Mouse (Mus musculus): ENCODE data around the gene Hat1. TPM values are rescaled to one million over a fixed set of nuclear protein-coding genes. Genes with fewer than 3 reads are reported as not detected.
A peak's percentile ranks its signal among the peaks of the same experiment; 100 is the strongest.

Gene Hat1
- polyA plus RNA-seq, 1 experiment from 2014 or later, result 72.8 TPM

GRCm38 (mm10) chr2:71453161-71453916 is 64.6 kb downstream of the Hat1 start, which contains the start of gene Metap1d:
TSS of gene Metap1d (plus strand) at chr2:71453276.
- Histone ChIP-seq H3K27me3 (replicated peaks; ENCODE audit: control insufficient read depth, insufficient read depth, low read length) (0 out of 2 replicates have a peak, but pooled peaks cover 2% of the 10 kb centered on the region), H3K27ac (ENCODE audit: low read length) (peak within 1 kb of the TSS; percentile 81), H3K4me2 (ENCODE audit: low read length) (peak within 1 kb of the TSS; percentile 82), H3K36me3 (ENCODE audit: control insufficient read depth, insufficient read depth) (no peaks in the 10 kb centered on the region), H3K9ac (replicated peaks; ENCODE audit: low read depth, low read length) (peak within 1 kb of the TSS; percentile 75), H3K9me3 (ENCODE audit: control insufficient read depth, low read length) (no peaks in the 10 kb centered on the region), H3K4me3 (replicated peaks; ENCODE audit: low read length) (peak within 1 kb of the TSS; percentile 82), H3K4me1 (replicated peaks; ENCODE audit: control insufficient read depth, insufficient read depth, low read length) (peaks cover 10% of the 10 kb centered on the region)
- peak; percentile 96 for ATAC-seq
- under 1% methylated on average over 61 of the region's 61 CpGs for WGBS

GRCm38 (mm10) chr2:71453917-71454260 is 65.1 kb downstream of the Hat1 start:
- WGBS, result 43% methylated on average over 4 of the region's 4 CpGs
- Histone ChIP-seq H3K4me1 (replicated peaks; ENCODE audit: control insufficient read depth, insufficient read depth, low read length) (peaks cover 10% of the 10 kb centered on the region), H3K9me3 (ENCODE audit: control insufficient read depth, low read length) (no peaks in the 10 kb centered on the region), H3K27ac (ENCODE audit: low read length) (no peak overlapping the region), H3K36me3 (ENCODE audit: control insufficient read depth, insufficient read depth) (no peaks in the 10 kb centered on the region), H3K4me2 (ENCODE audit: low read length) (peak overlapping the region; percentile 82), H3K4me3 (replicated peaks; ENCODE audit: low read length) (peak overlapping the region; percentile 82), H3K27me3 (replicated peaks; ENCODE audit: control insufficient read depth, insufficient read depth, low read length) (0 out of 2 replicates have a peak, but pooled peaks cover 2% of the 10 kb centered on the region), H3K9ac (replicated peaks; ENCODE audit: low read depth, low read length) (no peak overlapping the region; the same call in 1 of the 2 replicates)
- ATAC-seq, result no peak

- Histone ChIP-seq H3K9me3 (ENCODE audit: control insufficient read depth, low read length) (no peaks in the 10 kb centered on the region), H3K4me1 (replicated peaks; ENCODE audit: control insufficient read depth, insufficient read depth, low read length) (peaks cover 5% of the 10 kb centered on the region), H3K27ac (ENCODE audit: low read length) (no peak overlapping the region), H3K4me2 (ENCODE audit: low read length) (no peak overlapping the region), H3K27me3 (replicated peaks; ENCODE audit: control insufficient read depth, insufficient read depth, low read length) (no peaks in the 10 kb centered on the region), H3K9ac (replicated peaks; ENCODE audit: low read depth, low read length) (no peak overlapping the region), H3K4me3 (replicated peaks; ENCODE audit: low read length) (no peak overlapping the region), H3K36me3 (ENCODE audit: control insufficient read depth, insufficient read depth) (no peaks in the 10 kb centered on the region)
- 56% methylated on average over 13 of the region's 13 CpGs for WGBS
- ATAC-seq, result no peak
Observed at GRCm38 (mm10) chr2:71458624-71459023, 69.9 kb downstream of the Hat1 start.

- H3K4me3 ChIP-seq (replicated peaks; ENCODE audit: low read length), result no peak overlapping the region
- no peak overlapping the region for H3K4me2 ChIP-seq (ENCODE audit: low read length)
- no peaks in the 10 kb centered on the region for H3K9me3 ChIP-seq (ENCODE audit: control insufficient read depth, low read length)
- no peak for ATAC-seq
- no peaks in the 10 kb centered on the region for H3K4me1 ChIP-seq (replicated peaks; ENCODE audit: control insufficient read depth, insufficient read depth, low read length)
- H3K27me3 ChIP-seq (replicated peaks; ENCODE audit: control insufficient read depth, insufficient read depth, low read length), result no peaks in the 10 kb centered on the region
- no peak overlapping the region for H3K9ac ChIP-seq (replicated peaks; ENCODE audit: low read depth, low read length)
- H3K27ac ChIP-seq (ENCODE audit: low read length), result no peak overlapping the region
- 92% methylated on average over 1 of the region's 1 CpGs for WGBS
- H3K36me3 ChIP-seq (ENCODE audit: control insufficient read depth, insufficient read depth), result no peaks in the 10 kb centered on the region
Observed at GRCm38 (mm10) chr2:71459659-71460058, 70.9 kb downstream of the Hat1 start.

- Histone ChIP-seq H3K27ac (ENCODE audit: low read length) (no peak overlapping the region), H3K4me1 (replicated peaks; ENCODE audit: control insufficient read depth, insufficient read depth, low read length) (no peaks in the 10 kb centered on the region), H3K4me3 (replicated peaks; ENCODE audit: low read length) (no peak overlapping the region), H3K36me3 (ENCODE audit: control insufficient read depth, insufficient read depth) (no peaks in the 10 kb centered on the region), H3K4me2 (ENCODE audit: low read length) (no peak overlapping the region), H3K27me3 (replicated peaks; ENCODE audit: control insufficient read depth, insufficient read depth, low read length) (no peaks in the 10 kb centered on the region), H3K9ac (replicated peaks; ENCODE audit: low read depth, low read length) (no peak overlapping the region), H3K9me3 (ENCODE audit: control insufficient read depth, low read length) (no peaks in the 10 kb centered on the region)
- 76% methylated on average over 6 of the region's 6 CpGs for WGBS
- no peak for ATAC-seq
Observed at GRCm38 (mm10) chr2:71461139-71461538, 72.4 kb downstream of the Hat1 start.

- WGBS, result 67% methylated on average over 7 of the region's 7 CpGs
- Histone ChIP-seq H3K9ac (replicated peaks; ENCODE audit: low read depth, low read length) (no peak overlapping the region), H3K36me3 (ENCODE audit: control insufficient read depth, insufficient read depth) (no peaks in the 10 kb centered on the region), H3K9me3 (ENCODE audit: control insufficient read depth, low read length) (no peaks in the 10 kb centered on the region), H3K27ac (ENCODE audit: low read length) (no peak overlapping the region), H3K4me1 (replicated peaks; ENCODE audit: control insufficient read depth, insufficient read depth, low read length) (no peaks in the 10 kb centered on the region), H3K27me3 (replicated peaks; ENCODE audit: control insufficient read depth, insufficient read depth, low read length) (no peaks in the 10 kb centered on the region), H3K4me2 (ENCODE audit: low read length) (no peak overlapping the region), H3K4me3 (replicated peaks; ENCODE audit: low read length) (no peak overlapping the region)
- no peak for ATAC-seq
Observed at GRCm38 (mm10) chr2:71461589-71461988, 72.8 kb downstream of the Hat1 start.

- H3K9me3 ChIP-seq (ENCODE audit: control insufficient read depth, low read length), result no peaks in the 10 kb centered on the region
- no peak for ATAC-seq
- H3K4me2 ChIP-seq (ENCODE audit: low read length), result no peak overlapping the region
- no peaks in the 10 kb centered on the region for H3K27me3 ChIP-seq (replicated peaks; ENCODE audit: control insufficient read depth, insufficient read depth, low read length)
- no peak overlapping the region for H3K4me3 ChIP-seq (replicated peaks; ENCODE audit: low read length)
- WGBS, result 83% methylated on average over 4 of the region's 4 CpGs
- no peak overlapping the region for H3K27ac ChIP-seq (ENCODE audit: low read length)
- H3K36me3 ChIP-seq (ENCODE audit: control insufficient read depth, insufficient read depth), result no peaks in the 10 kb centered on the region
- no peaks in the 10 kb centered on the region for H3K4me1 ChIP-seq (replicated peaks; ENCODE audit: control insufficient read depth, insufficient read depth, low read length)
- no peak overlapping the region for H3K9ac ChIP-seq (replicated peaks; ENCODE audit: low read depth, low read length)
Observed at GRCm38 (mm10) chr2:71462066-71462465, 73.3 kb downstream of the Hat1 start.

- Histone ChIP-seq H3K36me3 (ENCODE audit: control insufficient read depth, insufficient read depth) (no peaks in the 10 kb centered on the region), H3K27me3 (replicated peaks; ENCODE audit: control insufficient read depth, insufficient read depth, low read length) (no peaks in the 10 kb centered on the region), H3K9me3 (ENCODE audit: control insufficient read depth, low read length) (no peaks in the 10 kb centered on the region), H3K27ac (ENCODE audit: low read length) (no peak overlapping the region), H3K4me3 (replicated peaks; ENCODE audit: low read length) (no peak overlapping the region), H3K4me1 (replicated peaks; ENCODE audit: control insufficient read depth, insufficient read depth, low read length) (no peaks in the 10 kb centered on the region), H3K4me2 (ENCODE audit: low read length) (no peak overlapping the region), H3K9ac (replicated peaks; ENCODE audit: low read depth, low read length) (no peak overlapping the region)
- 78% methylated on average over 3 of the region's 3 CpGs for WGBS
- no peak for ATAC-seq
Observed at GRCm38 (mm10) chr2:71462553-71462952, 73.8 kb downstream of the Hat1 start.

GRCm38 (mm10) chr2:71466103-71466502 is 77.3 kb downstream of the Hat1 start:
- Histone ChIP-seq H3K9me3 (ENCODE audit: control insufficient read depth, low read length) (no peaks in the 10 kb centered on the region), H3K27me3 (replicated peaks; ENCODE audit: control insufficient read depth, insufficient read depth, low read length) (no peaks in the 10 kb centered on the region), H3K9ac (replicated peaks; ENCODE audit: low read depth, low read length) (no peak overlapping the region), H3K4me2 (ENCODE audit: low read length) (no peak overlapping the region), H3K36me3 (ENCODE audit: control insufficient read depth, insufficient read depth) (no peaks in the 10 kb centered on the region), H3K4me1 (replicated peaks; ENCODE audit: control insufficient read depth, insufficient read depth, low read length) (no peaks in the 10 kb centered on the region), H3K27ac (ENCODE audit: low read length) (no peak overlapping the region), H3K4me3 (replicated peaks; ENCODE audit: low read length) (no peak overlapping the region)
- ATAC-seq, result no peak
- WGBS, result 14% methylated on average over 5 of the region's 6 CpGs

Data from forebrain, embryonic 16.5 days (tissue).